Mouse (Mus musculus): ENCODE measurements around the gene Mapk11. TPM values are rescaled to one million over a fixed set of nuclear protein-coding genes. Genes with fewer than 3 reads are reported as not detected.

Mapk11 gene
- polyA plus RNA-seq (2014; fragmentation: Nextera tagmentation; extraction: Ambion mirVana), result 3.3 and 4.4 TPM in 2 replicates

DNA sequence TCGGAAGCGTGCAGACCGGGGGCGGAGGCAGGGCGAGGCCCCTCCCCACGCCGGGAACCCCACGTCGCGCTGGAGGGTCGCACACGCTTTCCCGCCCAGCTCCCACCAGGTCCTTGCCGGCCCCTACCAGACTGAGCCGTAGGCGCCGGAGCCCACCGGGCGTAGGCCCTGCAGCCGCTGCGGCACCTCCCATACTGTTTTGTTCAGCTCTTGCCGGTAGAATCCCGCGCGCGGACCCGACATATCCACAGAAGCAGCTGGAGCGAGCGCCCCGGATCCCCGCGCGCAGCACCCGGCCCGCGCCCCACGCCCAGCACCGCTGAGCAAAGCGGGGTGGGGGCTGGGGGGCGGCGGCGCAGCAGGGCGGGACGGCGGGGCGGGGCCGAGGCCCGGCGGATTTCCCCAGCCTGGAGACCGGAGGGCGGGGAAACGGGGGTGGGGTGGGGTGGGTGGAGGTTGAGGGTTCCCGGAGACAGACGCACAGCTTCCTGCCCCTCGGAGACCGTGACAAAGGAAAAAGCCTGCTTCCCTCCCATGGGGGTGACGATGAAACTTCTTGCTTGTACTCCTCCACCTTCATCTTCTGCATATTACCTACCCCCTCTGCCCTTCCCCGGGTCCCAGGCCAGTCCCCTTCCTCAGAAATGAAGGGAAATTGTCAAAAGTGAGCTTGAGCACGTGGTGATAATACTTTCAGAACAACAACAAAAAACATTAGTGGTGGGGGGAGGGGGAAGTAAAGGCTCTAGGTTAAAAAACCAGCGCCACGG, at the start of gene Mapk11:
Gene Mapk11 (minus strand): TSS at position 358 of the 770 bp plus-strand sequence.
- DNase-seq (ENCODE audit: low spot score) (no peak), ATAC-seq (replicated peaks; ENCODE audit: low FRiP score) (peak; percentile 63)
- Histone ChIP-seq H3K9me3 (ENCODE audit: control insufficient read depth, low read length) (no peaks in the 10 kb centered on the region), H3K4me3 (ENCODE audit: low read depth, low read length) (peak within 1 kb of the TSS; percentile 70), H3K4me2 (peak within 1 kb of the TSS; percentile 99), H3K36me3 (ENCODE audit: control insufficient read depth, insufficient read depth, low read length) (no peaks in the 10 kb centered on the region), H3K27me3 (replicated peaks; ENCODE audit: control insufficient read depth, insufficient read depth, low read length) (peaks cover 62% of the 10 kb centered on the region), H3K4me1 (replicated peaks; ENCODE audit: control insufficient read depth, insufficient read depth, low read length) (peaks cover 14% of the 10 kb centered on the region; the same call in 1 of the 2 replicates), H3K27ac (ENCODE audit: low read depth, low read length) (no peak within 1 kb of the TSS), H3K9ac (ENCODE audit: low read depth, low read length) (peak within 1 kb of the TSS; percentile 67)
- WGBS, result under 1% methylated on average over 53 of the region's 61 CpGs

DNA sequence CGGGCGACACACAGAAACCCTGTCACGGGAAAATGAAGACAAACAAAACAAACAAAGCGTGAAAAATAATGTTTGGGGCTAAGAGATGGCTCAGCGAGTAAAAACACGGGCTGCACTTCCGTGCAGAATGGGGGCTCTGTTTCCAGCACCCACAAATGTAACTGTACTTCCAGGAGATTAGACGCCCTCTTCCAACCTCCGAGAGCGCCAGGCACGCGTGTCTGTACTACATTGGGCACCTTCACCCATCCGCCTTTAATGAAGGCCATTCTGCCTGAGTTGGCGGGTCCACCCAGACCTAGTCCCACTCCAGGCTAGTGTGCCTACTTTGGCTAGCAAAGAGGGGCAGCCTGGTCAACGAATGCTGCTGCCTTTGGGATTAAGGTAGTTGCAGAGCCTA, 47.6 kb upstream of the Mapk11 start:
- H3K27ac ChIP-seq (ENCODE audit: low read depth, low read length), result 0 out of 2 replicates have a peak overlapping the region, but pooled peaks have one; percentile 99
- no peaks in the 10 kb centered on the region for H3K27me3 ChIP-seq (replicated peaks; ENCODE audit: control insufficient read depth, insufficient read depth, low read length)
- peak overlapping the region; percentile 92 for H3K4me3 ChIP-seq (ENCODE audit: low read depth, low read length)
- 75% methylated on average over 15 of the region's 15 CpGs for WGBS
- DNase-seq (ENCODE audit: low spot score), result no peak
- peaks cover 15% of the 10 kb centered on the region for H3K4me1 ChIP-seq (replicated peaks; ENCODE audit: control insufficient read depth, insufficient read depth, low read length)
- ATAC-seq (replicated peaks; ENCODE audit: low FRiP score), result no peak
- peak overlapping the region; percentile 99 for H3K9ac ChIP-seq (ENCODE audit: low read depth, low read length)
- H3K9me3 ChIP-seq (ENCODE audit: control insufficient read depth, low read length), result no peaks in the 10 kb centered on the region
- H3K36me3 ChIP-seq (ENCODE audit: control insufficient read depth, insufficient read depth, low read length), result no peaks in the 10 kb centered on the region
- H3K4me2 ChIP-seq, result peak overlapping the region; percentile 91

DNA sequence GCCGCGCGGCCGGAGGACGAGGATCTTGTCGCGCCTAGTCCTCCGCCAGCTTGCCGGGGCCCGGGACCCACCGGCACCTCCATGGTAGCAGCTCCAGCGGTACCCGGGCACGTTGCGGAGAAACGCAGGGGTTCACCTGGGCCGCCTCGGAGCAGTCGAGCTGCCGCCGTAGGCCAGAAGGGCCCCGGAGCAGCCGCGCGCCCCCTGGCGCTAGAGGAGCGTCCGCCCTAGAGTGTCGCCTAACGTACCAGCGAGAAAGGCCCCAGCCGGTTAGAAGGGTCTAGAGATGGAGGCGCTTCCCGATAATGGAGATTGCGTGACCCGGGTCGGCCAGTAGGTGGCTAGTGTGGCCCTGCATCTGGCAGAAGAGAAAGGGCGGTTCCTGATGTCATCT, 46.9 kb upstream of the Mapk11 start, which contains the start of gene Dennd6b:
Gene Dennd6b (minus strand): TSS at position 184 of the 394 bp plus-strand sequence.
- ATAC-seq (replicated peaks; ENCODE audit: low FRiP score), result peak; percentile 98
- WGBS, result under 1% methylated on average over 38 of the region's 38 CpGs
- Histone ChIP-seq H3K9me3 (ENCODE audit: control insufficient read depth, low read length) (no peaks in the 10 kb centered on the region), H3K27me3 (replicated peaks; ENCODE audit: control insufficient read depth, insufficient read depth, low read length) (no peaks in the 10 kb centered on the region), H3K4me3 (ENCODE audit: low read depth, low read length) (peak within 1 kb of the TSS; percentile 92), H3K4me2 (peak within 1 kb of the TSS; percentile 91), H3K9ac (ENCODE audit: low read depth, low read length) (peak within 1 kb of the TSS; percentile 99), H3K4me1 (replicated peaks; ENCODE audit: control insufficient read depth, insufficient read depth, low read length) (peaks cover 15% of the 10 kb centered on the region), H3K27ac (ENCODE audit: low read depth, low read length) (peak within 1 kb of the TSS; percentile 99), H3K36me3 (ENCODE audit: control insufficient read depth, insufficient read depth, low read length) (no peaks in the 10 kb centered on the region)
- DNase-seq (ENCODE audit: low spot score), result peak; percentile 96

DNA sequence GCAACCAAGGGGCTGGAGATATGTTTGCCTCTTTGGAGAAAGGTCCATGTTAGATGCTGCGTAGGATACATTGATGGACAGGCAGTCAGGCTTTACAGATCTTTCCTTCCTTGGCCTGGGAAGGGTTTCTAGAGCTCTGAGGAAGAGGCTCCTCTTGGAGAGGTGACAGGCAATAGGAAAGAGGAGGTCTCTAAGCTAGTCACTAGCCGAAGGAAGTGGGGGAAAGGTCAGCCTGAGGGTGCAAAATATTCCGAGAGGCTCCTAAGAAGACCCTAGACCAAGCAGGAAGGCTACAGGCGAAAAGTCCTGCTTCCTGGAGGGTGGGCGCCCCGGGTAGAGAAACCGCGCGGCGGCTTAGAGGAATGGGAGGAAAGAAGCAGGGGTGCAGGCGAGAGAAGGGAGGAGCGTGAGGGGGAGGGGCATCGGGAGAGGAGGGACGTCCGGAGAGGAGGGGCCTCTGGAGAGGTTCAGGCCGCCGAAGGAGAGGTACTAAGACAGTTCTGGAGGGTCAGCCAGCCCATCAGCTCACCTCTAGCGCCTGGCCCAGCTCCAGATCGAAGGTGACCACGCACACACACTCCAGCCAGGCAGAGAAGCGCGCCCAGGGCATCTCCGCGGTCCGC, 46.4 kb upstream of the Mapk11 start:
- WGBS, result under 1% methylated on average over 25 of the region's 25 CpGs
- H3K4me2 ChIP-seq, result peak overlapping the region; percentile 91
- peak overlapping the region; percentile 92 for H3K4me3 ChIP-seq (ENCODE audit: low read depth, low read length)
- peak overlapping the region; percentile 99 for H3K9ac ChIP-seq (ENCODE audit: low read depth, low read length)
- peaks cover 15% of the 10 kb centered on the region for H3K4me1 ChIP-seq (replicated peaks; ENCODE audit: control insufficient read depth, insufficient read depth, low read length)
- H3K27ac ChIP-seq (ENCODE audit: low read depth, low read length), result peak overlapping the region; percentile 99
- peak; percentile 93 for ATAC-seq (replicated peaks; ENCODE audit: low FRiP score)
- H3K27me3 ChIP-seq (replicated peaks; ENCODE audit: control insufficient read depth, insufficient read depth, low read length), result no peaks in the 10 kb centered on the region
- no peaks in the 10 kb centered on the region for H3K36me3 ChIP-seq (ENCODE audit: control insufficient read depth, insufficient read depth, low read length)
- H3K9me3 ChIP-seq (ENCODE audit: control insufficient read depth, low read length), result no peaks in the 10 kb centered on the region
- DNase-seq (ENCODE audit: low spot score), result peak; percentile 90

DNA sequence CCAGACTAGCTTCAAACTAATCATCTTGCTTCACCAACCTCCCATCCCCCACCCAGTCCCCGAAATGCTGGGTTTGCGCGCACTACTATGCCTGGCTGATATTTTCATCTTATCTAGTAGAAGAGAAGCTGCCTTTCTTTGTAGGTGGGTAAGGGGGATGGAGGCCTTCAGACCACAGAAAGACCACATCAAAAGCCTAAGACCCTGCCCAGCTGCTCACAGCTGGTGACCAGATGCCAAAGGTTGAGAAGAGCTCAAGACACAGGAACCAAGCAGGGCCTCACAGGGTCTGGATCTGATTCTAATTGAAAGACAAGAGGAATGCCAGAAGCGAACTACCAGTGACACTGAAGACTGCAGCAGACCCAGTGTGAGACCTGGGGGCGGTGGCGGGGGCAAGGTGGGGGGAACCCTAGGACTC, 45.8 kb upstream of the Mapk11 start:
- Histone ChIP-seq H3K4me3 (ENCODE audit: low read depth, low read length) (peak overlapping the region; percentile 92), H3K9ac (ENCODE audit: low read depth, low read length) (peak overlapping the region; percentile 99), H3K27ac (ENCODE audit: low read depth, low read length) (peak overlapping the region; percentile 99), H3K4me1 (replicated peaks; ENCODE audit: control insufficient read depth, insufficient read depth, low read length) (peaks cover 15% of the 10 kb centered on the region), H3K27me3 (replicated peaks; ENCODE audit: control insufficient read depth, insufficient read depth, low read length) (no peaks in the 10 kb centered on the region), H3K9me3 (ENCODE audit: control insufficient read depth, low read length) (no peaks in the 10 kb centered on the region), H3K36me3 (ENCODE audit: control insufficient read depth, insufficient read depth, low read length) (no peaks in the 10 kb centered on the region), H3K4me2 (peak overlapping the region; percentile 91)
- ATAC-seq (replicated peaks; ENCODE audit: low FRiP score) (0 out of 2 replicates have a peak, but pooled peaks have one; percentile 0), DNase-seq (ENCODE audit: low spot score) (no peak)
- 20% methylated on average over 6 of the region's 6 CpGs for WGBS

DNA sequence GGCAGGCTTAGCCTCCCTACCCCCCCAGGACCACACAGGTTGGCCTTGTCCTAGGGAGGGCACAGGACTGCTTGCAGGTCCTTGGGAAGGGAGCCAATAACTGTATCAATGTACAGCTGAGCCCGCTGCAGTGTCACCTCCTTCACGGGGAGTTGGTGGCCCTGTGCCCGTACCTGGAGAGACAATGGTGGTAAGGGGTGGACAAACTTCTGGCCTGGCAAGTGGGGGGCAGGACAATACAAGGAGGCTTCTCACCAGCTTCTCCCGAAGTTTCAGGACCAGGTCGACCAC, 35.5 kb upstream of the Mapk11 start:
- Histone ChIP-seq H3K27me3 (replicated peaks; ENCODE audit: control insufficient read depth, insufficient read depth, low read length) (peaks cover 14% of the 10 kb centered on the region), H3K4me2 (no peak overlapping the region), H3K27ac (ENCODE audit: low read depth, low read length) (no peak overlapping the region), H3K9ac (ENCODE audit: low read depth, low read length) (no peak overlapping the region), H3K36me3 (ENCODE audit: control insufficient read depth, insufficient read depth, low read length) (peaks cover 3% of the 10 kb centered on the region; the same call in 1 of the 2 replicates), H3K9me3 (ENCODE audit: control insufficient read depth, low read length) (no peaks in the 10 kb centered on the region), H3K4me3 (ENCODE audit: low read depth, low read length) (no peak overlapping the region), H3K4me1 (replicated peaks; ENCODE audit: control insufficient read depth, insufficient read depth, low read length) (peaks cover 9% of the 10 kb centered on the region)
- no peak for ATAC-seq (replicated peaks; ENCODE audit: low FRiP score)
- no peak for DNase-seq (ENCODE audit: low spot score)
- WGBS, result 88% methylated on average over 5 of the region's 5 CpGs

DNA sequence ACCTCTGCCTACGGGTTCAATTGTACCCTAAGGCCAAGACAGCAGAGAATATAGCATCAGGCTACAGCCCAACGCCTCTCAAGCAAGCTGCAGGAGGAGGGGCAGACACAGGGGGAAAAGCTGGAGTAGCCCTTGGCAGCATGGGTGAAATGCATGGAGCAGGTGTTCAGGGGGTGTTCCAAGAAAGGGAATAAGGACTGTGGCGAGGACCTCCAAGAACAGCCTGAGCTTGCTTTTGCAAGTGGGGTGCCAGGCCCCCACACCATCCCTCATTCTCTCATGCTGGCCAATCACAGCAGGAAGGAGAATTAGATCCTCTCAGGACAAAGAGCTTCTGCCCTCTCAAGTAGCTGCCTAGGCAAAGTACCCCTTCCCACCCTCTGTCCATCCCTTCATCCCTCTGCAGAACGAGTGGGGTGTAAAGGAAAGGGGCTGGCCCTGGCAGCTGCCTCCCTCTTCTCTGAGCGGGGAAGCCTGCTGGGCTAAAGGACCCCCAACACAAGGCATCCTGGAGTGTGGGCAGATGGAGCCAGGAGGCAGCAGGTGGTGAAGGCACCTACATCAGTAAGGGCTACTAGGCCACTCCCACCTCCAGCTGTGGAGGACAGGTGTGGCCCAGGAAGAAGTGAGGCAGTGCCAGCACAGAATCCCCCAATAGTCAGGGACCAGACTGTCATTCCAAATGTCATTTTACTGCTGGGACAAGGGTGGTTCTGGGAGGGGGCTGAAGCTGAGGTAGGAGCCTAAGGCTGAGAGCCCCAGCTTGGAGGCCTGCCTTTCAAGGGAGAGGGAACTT, 34.9 kb upstream of the Mapk11 start:
- Histone ChIP-seq H3K27ac (ENCODE audit: low read depth, low read length) (no peak overlapping the region), H3K9me3 (ENCODE audit: control insufficient read depth, low read length) (no peaks in the 10 kb centered on the region), H3K4me1 (replicated peaks; ENCODE audit: control insufficient read depth, insufficient read depth, low read length) (peaks cover 9% of the 10 kb centered on the region), H3K4me3 (ENCODE audit: low read depth, low read length) (no peak overlapping the region), H3K9ac (ENCODE audit: low read depth, low read length) (no peak overlapping the region), H3K36me3 (ENCODE audit: control insufficient read depth, insufficient read depth, low read length) (peaks cover 3% of the 10 kb centered on the region; the same call in 1 of the 2 replicates), H3K4me2 (no peak overlapping the region), H3K27me3 (replicated peaks; ENCODE audit: control insufficient read depth, insufficient read depth, low read length) (peaks cover 19% of the 10 kb centered on the region)
- no peak for DNase-seq (ENCODE audit: low spot score)
- WGBS, result 67% methylated on average over 5 of the region's 5 CpGs
- ATAC-seq (replicated peaks; ENCODE audit: low FRiP score), result no peak

DNA sequence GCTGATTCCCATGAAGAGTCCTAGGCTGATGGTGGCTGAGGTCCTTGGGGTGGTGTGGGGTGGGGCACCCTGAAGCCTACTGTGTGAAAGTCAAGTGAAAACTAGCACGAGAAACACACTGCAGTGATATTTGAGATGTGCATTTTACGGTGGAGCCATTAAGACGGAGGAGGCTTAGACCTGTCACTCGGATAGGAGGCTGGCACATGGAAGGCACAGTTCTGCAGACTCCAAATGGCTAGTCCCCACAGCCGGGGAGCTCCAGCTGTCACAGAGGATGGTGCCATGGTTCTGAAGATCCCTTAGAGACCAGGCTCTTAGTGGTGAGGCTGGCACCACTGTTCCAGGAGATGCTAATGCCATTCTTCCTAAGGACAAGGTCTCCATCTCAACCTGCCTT, 33.4 kb upstream of the Mapk11 start:
- Histone ChIP-seq H3K27ac (ENCODE audit: low read depth, low read length) (no peak overlapping the region), H3K36me3 (ENCODE audit: control insufficient read depth, insufficient read depth, low read length) (peaks cover 3% of the 10 kb centered on the region; the same call in 1 of the 2 replicates), H3K27me3 (replicated peaks; ENCODE audit: control insufficient read depth, insufficient read depth, low read length) (peaks cover 22% of the 10 kb centered on the region), H3K4me2 (no peak overlapping the region), H3K4me1 (replicated peaks; ENCODE audit: control insufficient read depth, insufficient read depth, low read length) (peaks cover 23% of the 10 kb centered on the region), H3K9me3 (ENCODE audit: control insufficient read depth, low read length) (no peaks in the 10 kb centered on the region), H3K9ac (ENCODE audit: low read depth, low read length) (no peak overlapping the region), H3K4me3 (ENCODE audit: low read depth, low read length) (no peak overlapping the region)
- no peak for DNase-seq (ENCODE audit: low spot score)
- WGBS, result 62% methylated on average over 5 of the region's 5 CpGs
- no peak for ATAC-seq (replicated peaks; ENCODE audit: low FRiP score)

Measured in liver, embryonic 11.5 days (tissue).